Comparison of ENCODE assay signal across 11 mouse cellular contexts in the genomic region with DNA sequence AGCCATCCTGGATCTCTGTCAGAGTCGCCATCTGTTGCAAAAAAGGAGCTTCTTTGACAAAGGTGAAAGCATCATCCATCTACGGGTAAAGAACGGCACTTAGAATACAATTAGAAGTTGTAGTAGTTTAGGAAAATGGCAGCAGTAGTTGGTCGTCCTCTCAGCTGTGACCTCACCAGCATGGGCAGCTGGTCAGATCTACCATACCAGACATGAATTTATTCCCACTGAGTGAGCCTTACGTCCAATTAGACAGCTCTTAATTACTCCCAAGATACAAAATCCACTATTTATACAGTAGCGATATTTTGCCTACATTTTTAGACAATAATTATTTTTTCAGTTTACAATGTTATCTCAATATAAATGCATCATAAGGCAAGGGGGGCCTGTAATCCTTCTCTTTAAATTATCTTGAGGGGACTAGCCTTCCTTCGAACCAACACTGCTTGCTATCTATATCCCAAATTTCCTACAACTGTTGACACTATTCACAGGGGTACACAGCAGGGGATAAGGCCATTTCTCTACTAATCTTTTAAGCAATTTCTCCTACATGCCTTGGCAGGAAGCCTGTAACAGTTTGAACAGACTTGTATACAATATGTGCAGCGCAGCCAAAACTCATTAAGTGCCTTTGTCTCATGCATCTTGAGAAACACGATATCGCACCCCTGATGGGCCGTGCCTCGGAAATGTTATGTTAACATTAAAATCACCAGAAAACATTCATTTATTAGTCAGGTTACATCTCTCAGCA.
DNase-seq lines count a peak whose midpoint lies in the region; ATAC-seq and TF ChIP-seq lines count a peak whose summit lies in the region.
"Had no signal": no experiment of that assay in that cellular context is flagged by ENCODE, and none has a peak within 500 bp of the region (broad histone marks: within the 10 kb centered on the region; RNA-seq: fewer than 3 reads in every experiment).

No protein-coding gene starts in this region.

- H3K27ac ChIP-seq in midbrain, embryonic 14.5 days (replicated peaks; ENCODE audit: low read depth, low read length), result no peak overlapping the region
- no peak overlapping the region for H3K27ac ChIP-seq in midbrain, embryonic 10.5 days (replicated peaks)
- H3K27ac ChIP-seq in forebrain, postnatal 0 days (ENCODE audit: low read depth, low read length), result no peak overlapping the region
- H3K27ac ChIP-seq: heart, embryonic 13.5 days had no signal

- no peak overlapping the region for H3K4me2 ChIP-seq in midbrain, embryonic 14.5 days (ENCODE audit: low read length)
- no peak overlapping the region for H3K4me2 ChIP-seq in forebrain, postnatal 0 days (ENCODE audit: low read depth)
- H3K4me2 ChIP-seq: heart, embryonic 13.5 days had no signal

- H3K9me3 ChIP-seq in midbrain, embryonic 14.5 days (ENCODE audit: control insufficient read depth, low read length), result no peaks in the 10 kb centered on the region
- no peaks in the 10 kb centered on the region for H3K9me3 ChIP-seq in midbrain, embryonic 10.5 days (replicated peaks)
- H3K9me3 ChIP-seq in forebrain, postnatal 0 days (ENCODE audit: low read length), result no peaks in the 10 kb centered on the region
- H3K9me3 ChIP-seq: heart, embryonic 13.5 days had no signal

- peak; percentile 68 for DNase-seq in heart, adult 11 months
- no peak for DNase-seq in heart, postnatal 4 days
- DNase-seq in midbrain, embryonic 14.5 days, result peak; percentile 29
- DNase-seq in midbrain, embryonic 10.5 days (ENCODE audit: low spot score), result no peak
- peak; percentile 69 for DNase-seq in forebrain, postnatal 0 days
- DNase-seq in retina, postnatal 1 day, result peak; percentile 57
- DNase-seq in kidney, postnatal 25 days, result no peak
- DNase-seq: gastrocnemius, postnatal 25 days; thymus, postnatal 14 days had no signal

- ATAC-seq in midbrain, embryonic 14.5 days (ENCODE audit: low FRiP score, low TSS enrichment), result no peak
- 0 out of 2 replicates have a peak, but pooled peaks have one; percentile 36 for ATAC-seq in forebrain, postnatal 0 days
- ATAC-seq in cerebellum, adult (ENCODE audit: insufficient number of reproducible peaks, low FRiP score, low TSS enrichment), result no peak

- H3K4me3 ChIP-seq in midbrain, embryonic 14.5 days (replicated peaks; ENCODE audit: low read depth, low read length), result no peak overlapping the region
- no peak overlapping the region for H3K4me3 ChIP-seq in midbrain, embryonic 10.5 days
- no peak overlapping the region for H3K4me3 ChIP-seq in forebrain, postnatal 0 days (ENCODE audit: low read depth, low read length)
- H3K4me3 ChIP-seq: heart, embryonic 13.5 days had no signal

- no peaks in the 10 kb centered on the region for H3K36me3 ChIP-seq in midbrain, embryonic 14.5 days (ENCODE audit: control insufficient read depth, insufficient read depth, low read length)
- no peaks in the 10 kb centered on the region for H3K36me3 ChIP-seq in midbrain, embryonic 10.5 days
- H3K36me3 ChIP-seq in forebrain, postnatal 0 days (ENCODE audit: insufficient read depth), result no peaks in the 10 kb centered on the region
- H3K36me3 ChIP-seq: heart, embryonic 13.5 days had no signal

- H3K27me3 ChIP-seq in midbrain, embryonic 14.5 days (ENCODE audit: control insufficient read depth, insufficient read depth, low read length), result no peaks in the 10 kb centered on the region
- no peaks in the 10 kb centered on the region for H3K27me3 ChIP-seq in midbrain, embryonic 10.5 days (ENCODE audit: low read depth, poor library complexity, severe bottlenecking)
- no peaks in the 10 kb centered on the region for H3K27me3 ChIP-seq in forebrain, postnatal 0 days (ENCODE audit: insufficient read depth, low read length)
- H3K27me3 ChIP-seq: heart, embryonic 13.5 days had no signal

- H3K4me1 ChIP-seq in midbrain, embryonic 14.5 days (ENCODE audit: control insufficient read depth, insufficient read depth, low read length), result no peaks in the 10 kb centered on the region
- H3K4me1 ChIP-seq in midbrain, embryonic 10.5 days, result no peaks in the 10 kb centered on the region
- H3K4me1 ChIP-seq in forebrain, postnatal 0 days (ENCODE audit: insufficient read depth), result no peaks in the 10 kb centered on the region; the same call in 1 of the 2 replicates
- H3K4me1 ChIP-seq: heart, embryonic 13.5 days had no signal

- WGBS in midbrain, embryonic 14.5 days, result 82% methylated on average over 12 of the region's 12 CpGs
- WGBS in midbrain, embryonic 10.5 days, result 86% methylated on average over 12 of the region's 12 CpGs
- 29% methylated on average over 12 of the region's 12 CpGs for WGBS in forebrain, postnatal 0 days

- TF ChIP-seq CTCF in forebrain, postnatal 0 days (IDR thresholded peaks at IDR 0.05; ENCODE audit: low read depth), result no peak

- H3K9ac ChIP-seq in midbrain, embryonic 14.5 days (replicated peaks; ENCODE audit: low read length), result no peak overlapping the region
- no peak overlapping the region for H3K9ac ChIP-seq in forebrain, postnatal 0 days
- H3K9ac ChIP-seq: heart, embryonic 13.5 days had no signal

Comparison
In these comparisons a context has a peak if more than half of its experiments do, and no peak if none do; other contexts are left out.
1. DNase-seq: peak in heart, adult 11 months (single experiment), midbrain, embryonic 14.5 days (single experiment), forebrain, postnatal 0 days (single experiment) and retina, postnatal 1 day (single experiment); none in heart, postnatal 4 days (single experiment), midbrain, embryonic 10.5 days (single experiment) and kidney, postnatal 25 days (0 of 2).